Mouse (Mus musculus): Measurements from ENCODE around the gene 1700016C15Rik. TPM values are rescaled to one million over a fixed set of nuclear protein-coding genes. Genes with fewer than 3 reads are reported as not detected.

1700016C15Rik gene
- polyA plus RNA-seq, 1 experiment = 0.62 TPM

- 43% methylated on average over 8 of the region's 8 CpGs for WGBS
- no peak overlapping the region for H3K4me3 ChIP-seq (ENCODE audit: low read depth, low read length)
Observed at GRCm38 (mm10) chr1:177797151-177797755, 67.6 kb downstream of the 1700016C15Rik start.

More at GRCm38 (mm10) chr1:177797151-177797755, 67.6 kb downstream of the 1700016C15Rik start:
- no peaks in the 10 kb centered on the region for H3K27me3 ChIP-seq (ENCODE audit: control insufficient read depth, insufficient read depth, low read length)
- TF ChIP-seq POLR2A (IDR thresholded peaks at IDR 0.05; ENCODE audit: low read depth, low read length) = no peak
- TF ChIP-seq CTCF (IDR thresholded peaks at IDR 0.05; ENCODE audit: extremely low read depth, insufficient read length, insufficient replicate concordance, low read depth, low read length) = no peak
- H3K36me3 ChIP-seq (ENCODE audit: control insufficient read depth, insufficient read depth, low read length) = no peaks in the 10 kb centered on the region
- no peak overlapping the region for H3K27ac ChIP-seq (ENCODE audit: insufficient read depth, low read depth, low read length)
- peaks cover 6% of the 10 kb centered on the region for H3K4me1 ChIP-seq (ENCODE audit: control insufficient read depth, insufficient read depth, insufficient read length, low read length)

Other genes with a start within 250 kb of the 1700016C15Rik start
- 16.9 and 30.9 TPM in 2 replicates for gene Adss, start 66.7 kb downstream of the 1700016C15Rik start, polyA plus RNA-seq (2012; rRNA removed)

Measured in small intestine, adult 2 months (tissue).